Comparison of ENCODE assay signal across 8 mouse cellular contexts in the genomic region with DNA sequence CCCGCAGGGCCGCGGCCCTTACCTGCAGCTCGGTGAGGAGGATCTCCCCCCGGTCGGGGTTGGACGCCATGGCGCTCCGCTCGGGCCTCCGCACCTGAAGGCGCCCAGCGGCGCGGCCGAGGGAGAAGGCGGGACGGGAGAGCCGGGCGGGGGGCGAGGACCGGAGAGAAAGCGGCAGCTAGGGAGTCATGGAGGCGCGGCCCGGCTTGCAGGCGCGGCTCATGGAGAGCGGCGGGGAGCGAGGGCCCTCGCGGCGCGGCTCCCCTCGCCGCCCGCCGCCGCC. TPM values are rescaled to one million over a fixed set of nuclear protein-coding genes. Genes with fewer than 3 reads are reported as not detected.
DNase-seq lines count a peak whose midpoint lies in the region; ATAC-seq and TF ChIP-seq lines count a peak whose summit lies in the region.

No protein-coding gene starts in this region.

- 0% methylated on average over 35 of the region's 40 CpGs for WGBS in heart, embryonic 11.5 days (ENCODE audit: insufficient replicate concordance)
- under 1% methylated on average over 21 of the region's 40 CpGs for WGBS in forebrain, embryonic 11.5 days
- WGBS in liver, embryonic 12.5 days (ENCODE audit: insufficient replicate concordance) = 0% methylated on average over 30 of the region's 40 CpGs

- ATAC-seq in heart, embryonic 11.5 days (replicated peaks; ENCODE audit: insufficient number of reproducible peaks, low FRiP score, low TSS enrichment) = peak; percentile 16
- no peak for ATAC-seq in forebrain, embryonic 11.5 days (replicated peaks; ENCODE audit: low FRiP score)
- no peak; the same call in 1 of the 2 replicates for ATAC-seq in liver, embryonic 12.5 days

- H3K9ac ChIP-seq in heart, embryonic 11.5 days (ENCODE audit: low read depth, low read length) = peak overlapping the region; percentile 97
- peak overlapping the region; percentile 93 for H3K9ac ChIP-seq in forebrain, embryonic 11.5 days (ENCODE audit: low read length)
- peak overlapping the region; percentile 100 for H3K9ac ChIP-seq in liver, embryonic 12.5 days

- H3K27ac ChIP-seq in heart, embryonic 11.5 days (ENCODE audit: low read depth, low read length) = peak overlapping the region; percentile 99
- peak overlapping the region; percentile 94 for H3K27ac ChIP-seq in forebrain, embryonic 11.5 days (ENCODE audit: low read depth, low read length)
- peak overlapping the region; percentile 100 for H3K27ac ChIP-seq in liver, embryonic 12.5 days

- no peaks in the 10 kb centered on the region for H3K27me3 ChIP-seq in heart, embryonic 11.5 days (ENCODE audit: control insufficient read depth, insufficient read depth, low read length)
- H3K27me3 ChIP-seq in C2C12 (ENCODE audit: control insufficient read depth, insufficient read depth, insufficient read length) = no peaks in the 10 kb centered on the region
- H3K27me3 ChIP-seq in forebrain, embryonic 11.5 days (ENCODE audit: control insufficient read depth, insufficient read depth, low read length) = no peaks in the 10 kb centered on the region
- no peaks in the 10 kb centered on the region for H3K27me3 ChIP-seq in liver, embryonic 12.5 days (replicated peaks)

- peaks cover 45% of the 10 kb centered on the region for H3K79me3 ChIP-seq in C2C12 (ENCODE audit: low read depth)

- H3K4me2 ChIP-seq in heart, embryonic 11.5 days = peak overlapping the region; percentile 58
- peak overlapping the region; percentile 49 for H3K4me2 ChIP-seq in forebrain, embryonic 11.5 days (ENCODE audit: low read depth, low read length, severe bottlenecking)
- peak overlapping the region; percentile 76 for H3K4me2 ChIP-seq in liver, embryonic 12.5 days

- H3ac ChIP-seq in C2C12 (ENCODE audit: control insufficient read depth, insufficient read length, low read depth) = peak overlapping the region; percentile 90

- H3K4me1 ChIP-seq in heart, embryonic 11.5 days (ENCODE audit: control insufficient read depth, insufficient read depth, low read length) = 0 out of 2 replicates have a peak, but pooled peaks cover 2% of the 10 kb centered on the region
- 0 out of 2 replicates have a peak, but pooled peaks cover 2% of the 10 kb centered on the region for H3K4me1 ChIP-seq in forebrain, embryonic 11.5 days (replicated peaks; ENCODE audit: control insufficient read depth, insufficient read depth, low read length)
- H3K4me1 ChIP-seq in liver, embryonic 12.5 days = peaks cover 33% of the 10 kb centered on the region

- H3K9me3 ChIP-seq in heart, embryonic 11.5 days (replicated peaks; ENCODE audit: control insufficient read depth, low read length) = no peaks in the 10 kb centered on the region
- H3K9me3 ChIP-seq in forebrain, embryonic 11.5 days (ENCODE audit: control insufficient read depth, low read length) = no peaks in the 10 kb centered on the region
- H3K9me3 ChIP-seq in liver, embryonic 12.5 days (replicated peaks) = no peaks in the 10 kb centered on the region

- peak overlapping the region; percentile 99 for H3K4me3 ChIP-seq in heart, embryonic 11.5 days (ENCODE audit: low read depth, low read length)
- H3K4me3 ChIP-seq in C2C12 (ENCODE audit: insufficient read depth, poor library complexity, severe bottlenecking) = peak overlapping the region; percentile 92
- H3K4me3 ChIP-seq in forebrain, embryonic 11.5 days (ENCODE audit: low read depth, low read length) = peak overlapping the region; percentile 99
- H3K4me3 ChIP-seq in liver, embryonic 12.5 days = peak overlapping the region; percentile 100

- DNase-seq in heart, postnatal 4 days = no peak
- no peak for DNase-seq in forebrain, embryonic 11.5 days (ENCODE audit: low spot score)
- DNase-seq in adrenal gland, postnatal 36 days = no peak
- DNase-seq in thymus, postnatal 36 days = no peak
- no peak for DNase-seq in ovary, adult 18-20 months (ENCODE audit: low spot score)

- peaks cover 52% of the 10 kb centered on the region for H3K79me2 ChIP-seq in C2C12 (ENCODE audit: control insufficient read depth, insufficient read depth)

- no peak for TF ChIP-seq CTCF in C2C12 (IDR thresholded peaks at IDR 0.05; ENCODE audit: control insufficient read depth, insufficient read depth, insufficient read length)

- H3K36me3 ChIP-seq in heart, embryonic 11.5 days (ENCODE audit: control insufficient read depth, insufficient read depth, low read length) = no peaks in the 10 kb centered on the region
- H3K36me3 ChIP-seq in C2C12 (ENCODE audit: control insufficient read depth, insufficient read depth) = peaks cover 16% of the 10 kb centered on the region
- no peaks in the 10 kb centered on the region for H3K36me3 ChIP-seq in forebrain, embryonic 11.5 days (ENCODE audit: control insufficient read depth, insufficient read depth, low read length)
- no peaks in the 10 kb centered on the region for H3K36me3 ChIP-seq in liver, embryonic 12.5 days

TF ChIP-seq in C2C12, 6 proteins besides CTCF, POLR2A, EP300 and RAD21:
- TF ChIP-seq USF1 (IDR thresholded peaks at IDR 0.05; ENCODE audit: low read depth) (no peak), MYOD1 (IDR thresholded peaks at IDR 0.05; ENCODE audit: control insufficient read depth, insufficient read length, low read depth) (no peak), FOSL1 (IDR thresholded peaks at IDR 0.05; ENCODE audit: insufficient read depth, low read length, poor library complexity, severe bottlenecking) (no peak), MYOG (IDR thresholded peaks at IDR 0.05; ENCODE audit: control insufficient read depth, extremely low read depth, insufficient read length) (no peak), MAX (IDR thresholded peaks at IDR 0.05) (no peak), CEBPB (IDR thresholded peaks at IDR 0.05; ENCODE audit: low read depth) (no peak)

RNA-seq across cellular contexts. Expression of gene Pkn2, which starts 0.3 kb away (rescaled TPM):
- 39.8 and 41.8 TPM in 2 replicates for polyA plus RNA-seq in heart, embryonic 11.5 days (2014; fragmentation: Nextera tagmentation; extraction: Ambion mirVana)
- total RNA-seq in heart, postnatal 4 days (2021) = 10 to 100 TPM; 53.1 to 56.4 TPM
- polyA plus RNA-seq in C2C12 (2012; fragmentation: generic; extraction: Trizol) = 12.3 TPM
- 51.0 and 55.1 TPM in 2 replicates for polyA plus RNA-seq in forebrain, embryonic 11.5 days (2014; fragmentation: Nextera tagmentation; extraction: Ambion mirVana)
- 50.5 and 51.0 TPM in 2 replicates for polyA plus RNA-seq in liver, embryonic 12.5 days (2016; fragmentation: Nextera tagmentation; extraction: Ambion mirVana)
- 10 to 100 TPM; 72.5 to 78.5 TPM for total RNA-seq in adrenal gland, postnatal 36 days (2021)
